Mouse (Mus musculus) hindbrain, embryonic 16.5 days (tissue): ENCODE measurements around the gene Trim46. TPM values are rescaled to one million over a fixed set of nuclear protein-coding genes. Genes with fewer than 3 reads are reported as not detected.
A peak's percentile ranks its signal among the peaks of the same experiment; 100 is the strongest.

Source experiments
- ATAC-seq: fragments of 200-750 bp; cut with Nextera tagmentation; 2 replicates; pipeline ENCODE4 v1.8.0; 2017; ENCODE audit warnings: moderate TSS enrichment, moderate library complexity
- H3K27ac ChIP-seq: fragments of 300-500 bp; sonication (generic); 2 replicates; pipeline ENCODE4 v1.5.1; 2014; ENCODE audit warnings: low read depth, mild to moderate bottlenecking, control low read depth, low read length, moderate library complexity
- H3K27me3 ChIP-seq: fragments of 300-500 bp; sonication (generic); replicated peaks from 2 replicates; pipeline ENCODE4 v1.6.1; 2014; ENCODE audit warnings: low read length; ENCODE audit not compliant: control insufficient read depth, insufficient read depth
- H3K36me3 ChIP-seq: fragments of 300-500 bp; sonication (generic); 2 replicates; pipeline ENCODE4 v1.6.1; 2014; ENCODE audit warnings: mild to moderate bottlenecking, low read length, moderate library complexity, mixed read lengths; ENCODE audit not compliant: control insufficient read depth, insufficient read depth
- H3K4me1 ChIP-seq: fragments of 300-500 bp; sonication (generic); 2 replicates; pipeline ENCODE4 v1.6.1; 2014; ENCODE audit warnings: low read depth, low read length; ENCODE audit not compliant: control insufficient read depth, insufficient read depth
- H3K4me2 ChIP-seq: fragments of 300-500 bp; sonication (generic); 2 replicates; pipeline ENCODE4 v1.6.1; 2014; ENCODE audit warnings: mild to moderate bottlenecking, low read length, control low read depth, moderate library complexity
- H3K4me3 ChIP-seq: fragments of 300-500 bp; sonication (generic); 2 replicates; pipeline ENCODE4 v1.5.1; 2014; ENCODE audit warnings: mild to moderate bottlenecking, low read length, control low read depth, moderate library complexity
- H3K9ac ChIP-seq: fragments of 300-500 bp; sonication (generic); 2 replicates; pipeline ENCODE4 v1.6.1; 2014; ENCODE audit warnings: low read depth, mild to moderate bottlenecking, control low read depth, low read length, moderate library complexity
- H3K9me3 ChIP-seq: fragments of 300-500 bp; sonication (generic); 2 replicates; pipeline ENCODE4 v1.6.1; 2014; ENCODE audit warnings: mild to moderate bottlenecking, low read length, moderate library complexity; ENCODE audit not compliant: control insufficient read depth
- WGBS: fragments of 180-500 bp; shearing (Covaris S2); extraction: QIAGEN DNeasy Blood & Tissue Kit; methylation state at CpG from one replicate; pipeline ENCODE4 v1.1.7; 2014; 5-methylcytosine and 5-hydroxymethylcytosine counted together
- polyA plus RNA-seq: library from polyadenylated mRNA; unstranded; fragments of >200 nt; fragmentation: Nextera tagmentation; extraction: Ambion mirVana; gene quantifications from 2 replicates; pipeline ENCODE4 v1.2.1, GENCODE M21; 2015

The Trim46 gene
- polyA plus RNA-seq, 1 experiment from 2014 or later = 78.7 TPM

GRCm38 (mm10) chr3:89277281-89278021 lies 31.3 kb upstream of the Trim46 start:
- no peak for ATAC-seq
- H3K4me3 ChIP-seq = no peak overlapping the region
- H3K4me2 ChIP-seq = peak overlapping the region; percentile 11; the same call in 1 of the 2 replicates
- H3K36me3 ChIP-seq = no peaks in the 10 kb centered on the region
- WGBS = 62% methylated on average over 14 of the region's 14 CpGs
- peaks cover 28% of the 10 kb centered on the region for H3K4me1 ChIP-seq
- no peaks in the 10 kb centered on the region for H3K27me3 ChIP-seq
- H3K27ac ChIP-seq = no peak overlapping the region
- peak overlapping the region; percentile 14; the same call in 1 of the 2 replicates for H3K9ac ChIP-seq
- no peaks in the 10 kb centered on the region for H3K9me3 ChIP-seq

GRCm38 (mm10) chr3:89276061-89276460 lies 30.0 kb upstream of the Trim46 start:
- no peak overlapping the region for H3K27ac ChIP-seq
- no peak overlapping the region for H3K4me3 ChIP-seq
- H3K4me1 ChIP-seq = peaks cover 19% of the 10 kb centered on the region
- no peak overlapping the region for H3K9ac ChIP-seq
- no peaks in the 10 kb centered on the region for H3K27me3 ChIP-seq
- no peak for ATAC-seq
- no peaks in the 10 kb centered on the region for H3K9me3 ChIP-seq
- H3K36me3 ChIP-seq = no peaks in the 10 kb centered on the region
- no peak overlapping the region for H3K4me2 ChIP-seq
- 94% methylated on average over 13 of the region's 13 CpGs for WGBS

- Histone ChIP-seq H3K36me3 (0 out of 2 replicates have a peak, but pooled peaks cover 3% of the 10 kb centered on the region), H3K4me1 (peaks cover 31% of the 10 kb centered on the region), H3K4me3 (no peak overlapping the region), H3K9ac (0 out of 2 replicates have a peak overlapping the region, but pooled peaks have one; percentile 22), H3K9me3 (no peaks in the 10 kb centered on the region), H3K27me3 (no peaks in the 10 kb centered on the region), H3K27ac (no peak overlapping the region), H3K4me2 (no peak overlapping the region)
- whole genome bisulfite sequencing = 55% methylated on average over 6 of the region's 6 CpGs
- no peak for ATAC-seq
These were observed 25.7 kb upstream of the Trim46 start for GRCm38 (mm10) chr3:89271760-89272159.

- Histone ChIP-seq H3K9me3 (no peaks in the 10 kb centered on the region), H3K9ac (peak overlapping the region; percentile 73), H3K36me3 (0 out of 2 replicates have a peak, but pooled peaks cover 3% of the 10 kb centered on the region), H3K4me1 (peaks cover 35% of the 10 kb centered on the region), H3K4me3 (peak overlapping the region; percentile 51), H3K27ac (peak overlapping the region; percentile 76), H3K27me3 (no peaks in the 10 kb centered on the region), H3K4me2 (peak overlapping the region; percentile 86)
- 58% methylated on average over 6 of the region's 6 CpGs for WGBS
- ATAC-seq = no peak
These were observed 24.8 kb upstream of the Trim46 start for GRCm38 (mm10) chr3:89270891-89271290.

GRCm38 (mm10) chr3:89270051-89270755 lies 24.1 kb upstream of the Trim46 start, which contains the start of gene Slc50a1:
TSS of gene Slc50a1 (minus strand) at chr3:89270570.
- Histone ChIP-seq H3K9me3 (no peaks in the 10 kb centered on the region), H3K4me1 (peaks cover 37% of the 10 kb centered on the region), H3K27me3 (no peaks in the 10 kb centered on the region), H3K9ac (peak within 1 kb of the TSS; percentile 73), H3K4me2 (peak within 1 kb of the TSS; percentile 86), H3K27ac (peak within 1 kb of the TSS; percentile 76), H3K36me3 (0 out of 2 replicates have a peak, but pooled peaks cover 3% of the 10 kb centered on the region), H3K4me3 (peak within 1 kb of the TSS; percentile 51)
- ATAC-seq = peak; percentile 68
- 2% methylated on average over 39 of the region's 39 CpGs for WGBS

GRCm38 (mm10) chr3:89268916-89269315 lies 22.8 kb upstream of the Trim46 start:
- no peak for ATAC-seq
- Histone ChIP-seq H3K9ac (no peak overlapping the region; the same call in 1 of the 2 replicates), H3K27me3 (no peaks in the 10 kb centered on the region), H3K4me3 (no peak overlapping the region), H3K4me1 (peaks cover 37% of the 10 kb centered on the region), H3K27ac (no peak overlapping the region), H3K9me3 (no peaks in the 10 kb centered on the region), H3K36me3 (0 out of 2 replicates have a peak, but pooled peaks cover 3% of the 10 kb centered on the region), H3K4me2 (peak overlapping the region; percentile 86; the same call in 1 of the 2 replicates)
- 55% methylated on average over 8 of the region's 8 CpGs for WGBS

- H3K9me3 ChIP-seq = no peaks in the 10 kb centered on the region
These were observed 20.4 kb upstream of the Trim46 start for GRCm38 (mm10) chr3:89266439-89266893.

GRCm38 (mm10) chr3:89262417-89262816 lies 16.3 kb upstream of the Trim46 start:
- WGBS = 76% methylated on average over 10 of the region's 10 CpGs
- Histone ChIP-seq H3K27ac (no peak overlapping the region), H3K4me1 (peaks cover 13% of the 10 kb centered on the region), H3K4me2 (no peak overlapping the region), H3K27me3 (no peaks in the 10 kb centered on the region), H3K4me3 (no peak overlapping the region), H3K36me3 (no peaks in the 10 kb centered on the region), H3K9me3 (no peaks in the 10 kb centered on the region), H3K9ac (no peak overlapping the region)
- no peak for ATAC-seq

More at GRCm38 (mm10) chr3:89266439-89266893, 20.4 kb upstream of the Trim46 start:
- peak overlapping the region; percentile 75 for H3K4me3 ChIP-seq
- WGBS = under 1% methylated on average over 20 of the region's 20 CpGs
- peaks cover 37% of the 10 kb centered on the region for H3K4me1 ChIP-seq
- peak overlapping the region; percentile 98 for H3K4me2 ChIP-seq
- peak; percentile 88 for ATAC-seq
- H3K9ac ChIP-seq = peak overlapping the region; percentile 83
- H3K36me3 ChIP-seq = 0 out of 2 replicates have a peak, but pooled peaks cover 3% of the 10 kb centered on the region
- no peaks in the 10 kb centered on the region for H3K27me3 ChIP-seq
- H3K27ac ChIP-seq = peak overlapping the region; percentile 74

GRCm38 (mm10) chr3:89260211-89260610 lies 14.1 kb upstream of the Trim46 start:
- H3K9ac ChIP-seq = no peak overlapping the region
- WGBS = 71% methylated on average over 3 of the region's 3 CpGs
- no peaks in the 10 kb centered on the region for H3K27me3 ChIP-seq
- no peak overlapping the region for H3K4me3 ChIP-seq
- H3K36me3 ChIP-seq = no peaks in the 10 kb centered on the region
- no peak overlapping the region for H3K4me2 ChIP-seq
- ATAC-seq = no peak
- no peaks in the 10 kb centered on the region for H3K4me1 ChIP-seq
- H3K9me3 ChIP-seq = no peaks in the 10 kb centered on the region
- H3K27ac ChIP-seq = no peak overlapping the region
